Mouse (Mus musculus): ENCODE data around the gene Mllt3. TPM values are rescaled to one million over a fixed set of nuclear protein-coding genes. Genes with fewer than 3 reads are reported as not detected.
"Not testable (repeated sequence)": the region's sequence is repeated elsewhere in the genome, so short reads cannot be mapped to it uniquely, and the experiment has no call there.

Mllt3 gene
- total and polyA plus RNA-seq, 2 experiments from 2014 or later = 5.1 to 13.5 TPM

DNA sequence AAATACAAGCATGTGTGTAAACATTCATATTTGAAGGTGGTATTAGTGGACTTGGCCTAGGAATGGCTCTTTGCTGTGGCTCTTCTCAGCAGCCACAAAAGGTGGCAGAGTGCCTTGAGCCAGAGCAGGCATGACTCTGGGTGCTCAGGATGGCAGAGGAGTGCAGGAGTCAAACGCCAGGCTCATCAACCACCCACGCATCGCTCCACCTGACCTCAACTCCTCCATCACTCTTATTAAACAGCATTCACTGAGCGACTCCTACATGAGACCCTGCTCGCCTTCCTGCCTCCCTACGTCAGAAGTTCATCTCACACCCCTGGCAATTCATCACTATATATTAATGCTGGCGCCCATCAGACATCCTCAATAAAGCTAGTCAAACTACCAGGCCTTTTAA, 67.3 kb downstream of the Mllt3 start:
- Histone ChIP-seq H3K4me1 (ENCODE audit: control insufficient read depth, insufficient read depth) (peaks cover 8% of the 10 kb centered on the region; the same call in 1 of the 2 replicates), H3K36me3 (replicated peaks; ENCODE audit: control insufficient read depth, insufficient read depth, low read length) (no peaks in the 10 kb centered on the region), H3K27ac (ENCODE audit: low read depth) (no peak overlapping the region), H3K9me3 (replicated peaks; ENCODE audit: control insufficient read depth, low read length) (no peaks in the 10 kb centered on the region), H3K4me3 (ENCODE audit: low read depth, low read length) (no peak overlapping the region), H3K4me2 (ENCODE audit: low read depth, low read length) (no peak overlapping the region), H3K9ac (replicated peaks; ENCODE audit: low read depth, low read length) (no peak overlapping the region), H3K27me3 (ENCODE audit: control insufficient read depth, insufficient read depth, low read length) (no peaks in the 10 kb centered on the region)
- ATAC-seq (ENCODE audit: insufficient read depth, low read depth) (no peak), DNase-seq (ENCODE audit: low spot score) (no peak)
- 84% methylated on average over 7 of the region's 7 CpGs for WGBS
- TF ChIP-seq CTCF (IDR thresholded peaks at IDR 0.05; ENCODE audit: low read depth) = no peak
- no peak for TF ChIP-seq EP300 (IDR thresholded peaks at IDR 0.05; ENCODE audit: low read depth)

DNA sequence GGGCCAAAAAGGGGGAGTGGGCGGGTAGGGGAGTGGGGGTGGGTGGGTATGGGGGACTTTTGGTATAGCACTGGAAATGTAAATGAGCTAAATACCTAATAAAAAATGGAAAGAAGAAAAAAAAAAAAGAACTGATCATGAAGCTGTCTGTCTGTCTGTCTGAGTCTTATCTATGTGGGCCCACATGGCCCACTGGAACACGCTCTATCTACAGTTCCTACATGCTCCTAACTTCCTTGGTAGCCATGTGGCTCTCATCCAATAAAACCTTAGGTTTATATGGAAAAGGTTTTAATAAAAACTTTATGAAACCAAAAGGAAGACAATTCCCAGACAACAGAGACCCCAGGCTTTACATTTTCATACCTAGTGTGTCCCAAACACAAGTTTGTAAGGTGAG, 68.3 kb downstream of the Mllt3 start:
- not testable (repeated sequence) for H3K4me2 ChIP-seq (ENCODE audit: low read depth, low read length); ATAC-seq (ENCODE audit: insufficient read depth, low read depth); H3K4me1 ChIP-seq (ENCODE audit: control insufficient read depth, insufficient read depth); H3K27me3 ChIP-seq (ENCODE audit: control insufficient read depth, insufficient read depth, low read length); H3K36me3 ChIP-seq (replicated peaks; ENCODE audit: control insufficient read depth, insufficient read depth, low read length); H3K9me3 ChIP-seq (replicated peaks; ENCODE audit: control insufficient read depth, low read length); H3K4me3 ChIP-seq (ENCODE audit: low read depth, low read length); DNase-seq (ENCODE audit: low spot score); H3K9ac ChIP-seq (replicated peaks; ENCODE audit: low read depth, low read length); H3K27ac ChIP-seq (ENCODE audit: low read depth)
- 89% methylated on average over 1 of the region's 2 CpGs for WGBS

DNA sequence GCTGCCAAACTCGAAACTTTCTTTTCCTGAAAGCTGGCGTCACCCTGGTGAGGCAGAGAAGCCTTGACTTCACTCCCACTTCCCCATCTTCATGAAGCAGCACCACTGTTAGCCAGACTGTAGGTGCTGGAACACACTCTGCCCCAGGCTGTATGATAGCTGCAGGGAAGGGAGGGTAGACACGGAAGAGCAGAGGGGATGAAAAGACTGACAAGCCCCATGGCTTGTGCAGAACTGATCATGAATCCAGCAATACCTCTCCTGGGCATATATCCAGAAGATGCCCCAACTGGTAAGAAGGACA, 69.4 kb downstream of the Mllt3 start:
- Histone ChIP-seq H3K9me3 (replicated peaks; ENCODE audit: control insufficient read depth, low read length) (no peaks in the 10 kb centered on the region), H3K27ac (ENCODE audit: low read depth) (no peak overlapping the region), H3K4me3 (ENCODE audit: low read depth, low read length) (no peak overlapping the region), H3K27me3 (ENCODE audit: control insufficient read depth, insufficient read depth, low read length) (no peaks in the 10 kb centered on the region), H3K4me2 (ENCODE audit: low read depth, low read length) (no peak overlapping the region), H3K9ac (replicated peaks; ENCODE audit: low read depth, low read length) (no peak overlapping the region), H3K4me1 (ENCODE audit: control insufficient read depth, insufficient read depth) (peaks cover 3% of the 10 kb centered on the region; the same call in 1 of the 2 replicates), H3K36me3 (replicated peaks; ENCODE audit: control insufficient read depth, insufficient read depth, low read length) (no peaks in the 10 kb centered on the region)
- TF ChIP-seq EP300 (IDR thresholded peaks at IDR 0.05; ENCODE audit: low read depth) = no peak
- DNase-seq (ENCODE audit: low spot score) = no peak
- no peak for ATAC-seq (ENCODE audit: insufficient read depth, low read depth)
- 87% methylated on average over 3 of the region's 3 CpGs for WGBS

DNA sequence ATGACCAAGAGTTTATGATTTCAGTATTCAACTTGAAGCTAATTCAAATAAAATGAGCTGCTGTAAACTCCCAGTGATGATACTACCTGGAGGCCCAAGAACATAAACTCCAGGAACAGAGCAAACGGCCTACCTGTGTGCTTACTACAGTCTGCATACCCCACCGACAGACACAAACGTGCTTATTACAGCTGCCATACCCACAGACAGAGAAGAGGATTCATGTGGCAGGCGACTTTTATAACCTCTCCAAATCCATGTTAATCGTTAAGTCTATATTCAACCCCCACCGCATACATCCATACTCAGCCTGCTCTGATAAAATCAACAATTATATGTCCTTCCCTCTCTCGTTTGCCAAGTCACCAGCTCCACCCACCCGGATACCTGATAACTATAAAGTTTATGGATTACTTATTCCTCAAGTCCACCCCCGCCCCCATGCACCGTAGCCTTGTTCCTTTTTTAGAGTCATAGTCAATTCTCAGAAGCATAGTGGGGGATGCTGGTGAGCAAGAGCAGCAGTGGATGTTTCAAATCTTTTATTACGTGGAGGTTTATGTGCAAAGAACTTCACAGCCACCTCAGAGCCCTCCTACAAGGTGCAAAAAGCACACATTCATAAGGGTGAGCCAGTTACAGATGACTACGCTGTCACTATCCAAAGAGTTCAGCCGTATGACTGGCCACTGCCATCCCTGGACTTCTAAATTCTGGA, 70.0 kb downstream of the Mllt3 start:
- no peaks in the 10 kb centered on the region for H3K4me1 ChIP-seq (ENCODE audit: control insufficient read depth, insufficient read depth)
- no peak for TF ChIP-seq EP300 (IDR thresholded peaks at IDR 0.05; ENCODE audit: low read depth)
- no peak for TF ChIP-seq CTCF (IDR thresholded peaks at IDR 0.05; ENCODE audit: low read depth)
- ATAC-seq (ENCODE audit: insufficient read depth, low read depth) = no peak
- H3K4me2 ChIP-seq (ENCODE audit: low read depth, low read length) = no peak overlapping the region
- H3K9ac ChIP-seq (replicated peaks; ENCODE audit: low read depth, low read length) = no peak overlapping the region
- H3K36me3 ChIP-seq (replicated peaks; ENCODE audit: control insufficient read depth, insufficient read depth, low read length) = no peaks in the 10 kb centered on the region
- no peak for DNase-seq (ENCODE audit: low spot score)
- no peak overlapping the region for H3K27ac ChIP-seq (ENCODE audit: low read depth)
- H3K27me3 ChIP-seq (ENCODE audit: control insufficient read depth, insufficient read depth, low read length) = no peaks in the 10 kb centered on the region
- H3K4me3 ChIP-seq (ENCODE audit: low read depth, low read length) = no peak overlapping the region
- no peaks in the 10 kb centered on the region for H3K9me3 ChIP-seq (replicated peaks; ENCODE audit: control insufficient read depth, low read length)
- 83% methylated on average over 13 of the region's 13 CpGs for WGBS

DNA sequence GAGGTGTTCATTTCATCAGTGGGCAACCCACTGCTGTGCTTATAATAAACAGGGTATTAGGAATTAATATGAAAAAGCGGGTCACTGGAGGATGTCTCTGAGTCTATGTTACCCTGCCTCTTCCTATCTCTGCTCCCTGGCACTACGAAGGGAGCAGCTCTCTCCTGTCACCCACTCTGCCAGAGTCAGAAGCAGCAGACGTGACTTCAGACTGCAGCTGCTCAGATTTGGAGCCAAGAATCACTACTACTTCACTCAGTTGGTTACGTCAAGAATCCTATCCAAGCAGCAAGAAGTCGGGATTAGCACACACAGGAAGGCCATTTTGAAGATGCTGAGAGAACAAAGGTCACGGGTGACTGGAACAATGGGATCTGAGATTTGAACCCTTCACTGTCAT, 71.3 kb downstream of the Mllt3 start:
- Histone ChIP-seq H3K4me2 (ENCODE audit: low read depth, low read length) (no peak overlapping the region), H3K9ac (replicated peaks; ENCODE audit: low read depth, low read length) (no peak overlapping the region), H3K36me3 (replicated peaks; ENCODE audit: control insufficient read depth, insufficient read depth, low read length) (no peaks in the 10 kb centered on the region), H3K4me3 (ENCODE audit: low read depth, low read length) (no peak overlapping the region), H3K4me1 (ENCODE audit: control insufficient read depth, insufficient read depth) (no peaks in the 10 kb centered on the region), H3K9me3 (replicated peaks; ENCODE audit: control insufficient read depth, low read length) (no peaks in the 10 kb centered on the region), H3K27me3 (ENCODE audit: control insufficient read depth, insufficient read depth, low read length) (no peaks in the 10 kb centered on the region), H3K27ac (ENCODE audit: low read depth) (no peak overlapping the region)
- DNase-seq (ENCODE audit: low spot score) (no peak), ATAC-seq (ENCODE audit: insufficient read depth, low read depth) (no peak)
- 63% methylated on average over 6 of the region's 6 CpGs for WGBS
- no peak for TF ChIP-seq EP300 (IDR thresholded peaks at IDR 0.05; ENCODE audit: low read depth)
- TF ChIP-seq CTCF (IDR thresholded peaks at IDR 0.05; ENCODE audit: low read depth) = no peak

DNA sequence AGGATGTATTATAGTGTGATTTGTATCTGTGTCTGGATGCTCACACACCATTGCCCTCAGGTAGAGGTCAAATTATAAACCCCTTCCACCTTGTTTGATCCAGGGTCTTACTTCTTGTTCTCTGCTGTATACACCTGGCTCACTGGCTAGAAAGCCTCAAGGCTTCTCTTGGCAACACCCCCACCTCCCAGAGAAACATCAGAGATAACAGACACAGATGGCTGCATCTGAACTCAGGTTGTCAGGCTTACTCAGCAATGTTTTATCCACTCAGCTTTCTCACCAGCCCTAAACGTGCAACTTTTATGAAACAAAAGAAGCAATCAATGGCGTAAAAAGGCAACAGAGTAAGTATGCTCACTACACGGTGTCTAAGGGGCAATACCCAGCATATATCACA, 75.3 kb downstream of the Mllt3 start:
- Histone ChIP-seq H3K36me3 (replicated peaks; ENCODE audit: control insufficient read depth, insufficient read depth, low read length) (no peaks in the 10 kb centered on the region), H3K4me2 (ENCODE audit: low read depth, low read length) (no peak overlapping the region), H3K27ac (ENCODE audit: low read depth) (no peak overlapping the region), H3K27me3 (ENCODE audit: control insufficient read depth, insufficient read depth, low read length) (no peaks in the 10 kb centered on the region), H3K9ac (replicated peaks; ENCODE audit: low read depth, low read length) (no peak overlapping the region), H3K4me3 (ENCODE audit: low read depth, low read length) (no peak overlapping the region), H3K4me1 (ENCODE audit: control insufficient read depth, insufficient read depth) (no peaks in the 10 kb centered on the region), H3K9me3 (replicated peaks; ENCODE audit: control insufficient read depth, low read length) (no peaks in the 10 kb centered on the region)
- DNase-seq (ENCODE audit: low spot score) (no peak), ATAC-seq (ENCODE audit: insufficient read depth, low read depth) (no peak)
- WGBS = 71% methylated on average over 3 of the region's 3 CpGs
- TF ChIP-seq CTCF (IDR thresholded peaks at IDR 0.05; ENCODE audit: low read depth) (no peak), EP300 (IDR thresholded peaks at IDR 0.05; ENCODE audit: low read depth) (no peak)

Data from heart, postnatal 0 days (tissue).